Mouse (Mus musculus) forebrain, embryonic 12.5 days (tissue): Measurements from ENCODE around the gene Phactr1. TPM values are rescaled to one million over a fixed set of nuclear protein-coding genes. Genes with fewer than 3 reads are reported as not detected.

Experiments
- ATAC-seq: fragments of 200-750 bp; cut with Nextera tagmentation; 2 replicates; pipeline ENCODE4 v1.8.0; 2017; ENCODE audit warnings: moderate TSS enrichment; ENCODE audit not compliant: low FRiP score
- H3K27ac ChIP-seq: fragments of 300-500 bp; sonication (generic); 2 replicates; pipeline ENCODE4 v1.5.1; 2016; ENCODE audit warnings: mild to moderate bottlenecking
- H3K27me3 ChIP-seq: fragments of 300-500 bp; sonication (generic); 2 replicates; pipeline ENCODE4 v1.6.1; 2016; ENCODE audit warnings: mild to moderate bottlenecking
- H3K36me3 ChIP-seq: fragments of 300-500 bp; sonication (generic); replicated peaks from 2 replicates; pipeline ENCODE4 v1.6.1; 2016; ENCODE audit warnings: mild to moderate bottlenecking
- H3K4me1 ChIP-seq: fragments of 300-500 bp; sonication (generic); 2 replicates; pipeline ENCODE4 v1.6.1; 2016
- H3K4me2 ChIP-seq: fragments of 300-500 bp; sonication (generic); 2 replicates; pipeline ENCODE4 v1.6.1; 2016; ENCODE audit warnings: mild to moderate bottlenecking, moderate library complexity
- H3K4me3 ChIP-seq: fragments of 300-500 bp; sonication (generic); replicated peaks from 2 replicates; pipeline ENCODE4 v1.5.1; 2016; ENCODE audit warnings: mild to moderate bottlenecking
- H3K9ac ChIP-seq: fragments of 300-500 bp; sonication (generic); 2 replicates; pipeline ENCODE4 v1.6.1; 2016; ENCODE audit warnings: mild to moderate bottlenecking
- H3K9me3 ChIP-seq: fragments of 300-500 bp; sonication (generic); 2 replicates; pipeline ENCODE4 v1.6.1; 2016
- WGBS: fragments of 180-500 bp; shearing (Covaris S2); methylation state at CpG from one replicate; pipeline ENCODE4 v1.1.7; 2016; 5-methylcytosine and 5-hydroxymethylcytosine counted together
- polyA plus RNA-seq: library from polyadenylated mRNA; unstranded; fragments of >200 nt; fragmentation: Nextera tagmentation; extraction: Ambion mirVana; gene quantifications from 2 replicates; pipeline ENCODE4 v1.2.1, GENCODE M21; 2016

Gene Phactr1
- polyA plus RNA-seq, 1 experiment from 2014 or later, result 17.4 TPM

- H3K9me3 ChIP-seq, result no peaks in the 10 kb centered on the region
- no peak overlapping the region for H3K4me2 ChIP-seq
- H3K36me3 ChIP-seq, result no peaks in the 10 kb centered on the region
- no peak overlapping the region for H3K9ac ChIP-seq
- ATAC-seq, result no peak
- no peaks in the 10 kb centered on the region for H3K27me3 ChIP-seq
- H3K4me1 ChIP-seq, result no peaks in the 10 kb centered on the region
- H3K27ac ChIP-seq, result no peak overlapping the region
- WGBS, result 95% methylated on average over 2 of the region's 2 CpGs
- H3K4me3 ChIP-seq, result no peak overlapping the region
These were observed 278.4 kb downstream of the Phactr1 start for GRCm38 (mm10) chr13:42958867-42959266.

GRCm38 (mm10) chr13:42961561-42961960 is 281.1 kb downstream of the Phactr1 start:
- Histone ChIP-seq H3K9me3 (no peaks in the 10 kb centered on the region), H3K27ac (no peak overlapping the region), H3K4me3 (no peak overlapping the region), H3K9ac (no peak overlapping the region), H3K4me2 (no peak overlapping the region), H3K36me3 (no peaks in the 10 kb centered on the region), H3K27me3 (no peaks in the 10 kb centered on the region), H3K4me1 (no peaks in the 10 kb centered on the region)
- WGBS, result 93% methylated on average over 4 of the region's 4 CpGs
- ATAC-seq, result no peak

- Histone ChIP-seq H3K27me3 (no peaks in the 10 kb centered on the region), H3K9me3 (no peaks in the 10 kb centered on the region), H3K4me3 (no peak overlapping the region), H3K4me2 (no peak overlapping the region), H3K27ac (no peak overlapping the region), H3K4me1 (no peaks in the 10 kb centered on the region), H3K36me3 (no peaks in the 10 kb centered on the region), H3K9ac (no peak overlapping the region)
- ATAC-seq, result no peak
- WGBS, result 77% methylated on average over 4 of the region's 4 CpGs
These were observed 288.1 kb downstream of the Phactr1 start for GRCm38 (mm10) chr13:42968537-42968936.

- H3K4me1 ChIP-seq, result peaks cover 12% of the 10 kb centered on the region
- H3K9ac ChIP-seq, result no peak overlapping the region
- no peaks in the 10 kb centered on the region for H3K36me3 ChIP-seq
- no peaks in the 10 kb centered on the region for H3K27me3 ChIP-seq
- H3K4me2 ChIP-seq, result no peak overlapping the region
- no peak overlapping the region for H3K27ac ChIP-seq
- WGBS, result 86% methylated on average over 3 of the region's 3 CpGs
- ATAC-seq, result no peak
- no peak overlapping the region for H3K4me3 ChIP-seq
- no peaks in the 10 kb centered on the region for H3K9me3 ChIP-seq
These were observed 293.1 kb downstream of the Phactr1 start for GRCm38 (mm10) chr13:42973561-42973960.

- no peak overlapping the region for H3K27ac ChIP-seq
- ATAC-seq, result 0 out of 2 replicates have a peak, but pooled peaks have one; percentile 36
- H3K27me3 ChIP-seq, result no peaks in the 10 kb centered on the region
- no peaks in the 10 kb centered on the region for H3K36me3 ChIP-seq
- peaks cover 12% of the 10 kb centered on the region for H3K4me1 ChIP-seq
- H3K9ac ChIP-seq, result no peak overlapping the region
- H3K9me3 ChIP-seq, result no peaks in the 10 kb centered on the region
- H3K4me2 ChIP-seq, result no peak overlapping the region
- H3K4me3 ChIP-seq, result no peak overlapping the region
- WGBS, result 69% methylated on average over 2 of the region's 2 CpGs
These were observed 293.5 kb downstream of the Phactr1 start for GRCm38 (mm10) chr13:42973961-42974360.

GRCm38 (mm10) chr13:42974506-42974905 is 294.1 kb downstream of the Phactr1 start:
- Histone ChIP-seq H3K9ac (no peak overlapping the region), H3K36me3 (no peaks in the 10 kb centered on the region), H3K27me3 (no peaks in the 10 kb centered on the region), H3K9me3 (no peaks in the 10 kb centered on the region), H3K4me2 (no peak overlapping the region), H3K4me1 (peaks cover 12% of the 10 kb centered on the region), H3K27ac (no peak overlapping the region), H3K4me3 (no peak overlapping the region)
- WGBS, result 94% methylated on average over 2 of the region's 2 CpGs
- ATAC-seq, result no peak

GRCm38 (mm10) chr13:42976144-42976543 is 295.7 kb downstream of the Phactr1 start:
- no peaks in the 10 kb centered on the region for H3K9me3 ChIP-seq
- no peaks in the 10 kb centered on the region for H3K36me3 ChIP-seq
- H3K27ac ChIP-seq, result no peak overlapping the region
- ATAC-seq, result no peak
- peaks cover 12% of the 10 kb centered on the region for H3K4me1 ChIP-seq
- H3K4me3 ChIP-seq, result no peak overlapping the region
- no peak overlapping the region for H3K9ac ChIP-seq
- H3K27me3 ChIP-seq, result no peaks in the 10 kb centered on the region
- no peak overlapping the region for H3K4me2 ChIP-seq
- 94% methylated on average over 3 of the region's 3 CpGs for WGBS

GRCm38 (mm10) chr13:42976967-42977366 is 296.5 kb downstream of the Phactr1 start:
- 34% methylated on average over 5 of the region's 5 CpGs for WGBS
- Histone ChIP-seq H3K9ac (no peak overlapping the region), H3K36me3 (no peaks in the 10 kb centered on the region), H3K4me1 (peaks cover 12% of the 10 kb centered on the region), H3K4me3 (no peak overlapping the region), H3K9me3 (no peaks in the 10 kb centered on the region), H3K27me3 (no peaks in the 10 kb centered on the region), H3K4me2 (no peak overlapping the region), H3K27ac (no peak overlapping the region)
- ATAC-seq, result no peak

- no peak for ATAC-seq
- H3K36me3 ChIP-seq, result no peaks in the 10 kb centered on the region
- no peak overlapping the region for H3K4me3 ChIP-seq
- H3K9me3 ChIP-seq, result no peaks in the 10 kb centered on the region
- no peak overlapping the region for H3K27ac ChIP-seq
- H3K27me3 ChIP-seq, result no peaks in the 10 kb centered on the region
- no peak overlapping the region for H3K4me2 ChIP-seq
- no peak overlapping the region for H3K9ac ChIP-seq
- H3K4me1 ChIP-seq, result peaks cover 12% of the 10 kb centered on the region
- WGBS, result 71% methylated on average over 4 of the region's 4 CpGs
These were observed 300.2 kb downstream of the Phactr1 start for GRCm38 (mm10) chr13:42980581-42980980.

- ATAC-seq, result no peak
These were observed 302.2 kb downstream of the Phactr1 start for GRCm38 (mm10) chr13:42982646-42983045.

GRCm38 (mm10) chr13:42985806-42986205 is 305.4 kb downstream of the Phactr1 start:
- Histone ChIP-seq H3K4me2 (no peak overlapping the region), H3K9me3 (no peaks in the 10 kb centered on the region), H3K4me3 (no peak overlapping the region), H3K36me3 (no peaks in the 10 kb centered on the region), H3K4me1 (no peaks in the 10 kb centered on the region), H3K27me3 (no peaks in the 10 kb centered on the region), H3K9ac (no peak overlapping the region), H3K27ac (no peak overlapping the region)
- WGBS, result 82% methylated on average over 7 of the region's 7 CpGs
- ATAC-seq, result no peak

More at GRCm38 (mm10) chr13:42982646-42983045, 302.2 kb downstream of the Phactr1 start:
- H3K4me3 ChIP-seq, result no peak overlapping the region
- no peak overlapping the region for H3K4me2 ChIP-seq
- H3K4me1 ChIP-seq, result no peaks in the 10 kb centered on the region
- H3K27me3 ChIP-seq, result no peaks in the 10 kb centered on the region
- H3K27ac ChIP-seq, result no peak overlapping the region
- no peaks in the 10 kb centered on the region for H3K36me3 ChIP-seq
- H3K9ac ChIP-seq, result no peak overlapping the region
- H3K9me3 ChIP-seq, result no peaks in the 10 kb centered on the region
- WGBS, result 95% methylated on average over 9 of the region's 9 CpGs

- 75% methylated on average over 5 of the region's 5 CpGs for WGBS
- peaks cover 3% of the 10 kb centered on the region; the same call in 1 of the 2 replicates for H3K4me1 ChIP-seq
- 0 out of 2 replicates have a peak overlapping the region, but pooled peaks have one; percentile 15 for H3K27ac ChIP-seq
- no peak overlapping the region for H3K4me3 ChIP-seq
- no peak overlapping the region for H3K9ac ChIP-seq
- no peaks in the 10 kb centered on the region for H3K27me3 ChIP-seq
- no peaks in the 10 kb centered on the region for H3K36me3 ChIP-seq
- no peak for ATAC-seq
- no peaks in the 10 kb centered on the region for H3K9me3 ChIP-seq
- H3K4me2 ChIP-seq, result no peak overlapping the region
These were observed 307.6 kb downstream of the Phactr1 start for GRCm38 (mm10) chr13:42987931-42988579.

- Histone ChIP-seq H3K36me3 (no peaks in the 10 kb centered on the region), H3K4me2 (no peak overlapping the region), H3K9me3 (0 out of 2 replicates have a peak, but pooled peaks cover 4% of the 10 kb centered on the region), H3K4me3 (no peak overlapping the region), H3K27ac (no peak overlapping the region), H3K27me3 (no peaks in the 10 kb centered on the region), H3K4me1 (peaks cover 3% of the 10 kb centered on the region; the same call in 1 of the 2 replicates), H3K9ac (no peak overlapping the region)
- no peak for ATAC-seq
- WGBS, result 92% methylated on average over 5 of the region's 5 CpGs
These were observed 309.1 kb downstream of the Phactr1 start for GRCm38 (mm10) chr13:42989481-42989880.
